Comparison of ENCODE assay signal across 8 mouse cellular contexts in the genomic region with DNA sequence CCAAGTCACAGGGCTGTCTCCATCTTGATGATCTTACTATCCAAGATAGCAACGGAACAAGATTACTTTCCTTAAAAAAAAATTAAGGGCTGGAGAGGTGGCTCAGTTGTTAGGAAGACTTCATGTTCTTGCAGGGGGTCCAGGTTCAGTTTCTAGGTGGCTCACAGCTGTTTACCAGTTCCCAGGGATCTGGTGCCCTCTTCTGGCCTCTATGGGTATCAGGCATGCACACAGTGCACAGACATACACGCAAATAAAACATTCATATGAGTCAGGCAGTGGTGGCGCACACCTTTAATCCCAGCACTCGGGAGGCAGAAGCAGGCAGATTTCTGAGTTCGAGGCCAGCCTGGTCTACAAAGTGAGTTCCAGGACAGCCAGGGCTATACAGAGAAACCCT. TPM values are rescaled to one million over a fixed set of nuclear protein-coding genes. Genes with fewer than 3 reads are reported as not detected.
DNase-seq lines count a peak whose midpoint lies in the region; ATAC-seq lines count a peak whose summit lies in the region.
"Not testable (repeated sequence)": the region's sequence is repeated elsewhere in the genome, so short reads cannot be mapped to it uniquely, and the experiment has no call there.

No protein-coding gene starts in this region.

- not testable (repeated sequence) for H3K9me3 ChIP-seq in forebrain, embryonic 14.5 days (replicated peaks; ENCODE audit: control insufficient read depth, low read length)

- not testable (repeated sequence) for H3K9ac ChIP-seq in forebrain, embryonic 14.5 days (ENCODE audit: low read length)

- not testable (repeated sequence) for H3K4me1 ChIP-seq in forebrain, embryonic 14.5 days (ENCODE audit: control insufficient read depth, insufficient read depth, low read length)

- not testable (repeated sequence) for ATAC-seq in forebrain, embryonic 14.5 days

- H3K4me2 ChIP-seq in forebrain, embryonic 14.5 days (ENCODE audit: low read length) = not testable (repeated sequence)

- H3K4me3 ChIP-seq in forebrain, embryonic 14.5 days (ENCODE audit: low read depth, low read length) = not testable (repeated sequence)

- WGBS in forebrain, embryonic 14.5 days = 53% methylated on average over 4 of the region's 5 CpGs

- H3K36me3 ChIP-seq in forebrain, embryonic 14.5 days (ENCODE audit: control insufficient read depth, insufficient read depth, low read length) = not testable (repeated sequence)

- peak; percentile 5 for DNase-seq in Muller cell, postnatal 12 days (ENCODE audit: inconsistent ontology term)
- peak; percentile 28 for DNase-seq in c-Kit-positive CD71-positive TER-119-positive erythroid progenitor cells, embryonic 14.5 days (ENCODE audit: low spot score)
- peak; percentile 37 for DNase-seq in forebrain, embryonic 14.5 days (ENCODE audit: low spot score)
- peak; percentile 60 for DNase-seq in heart, postnatal 4 days
- DNase-seq in kidney, postnatal 4 days = peak; percentile 67 to 75
- DNase-seq in lung, postnatal 10 days = peak; percentile 71
- peak; percentile 39 for DNase-seq in retina, embryonic 14.5 days (ENCODE audit: low spot score)
- DNase-seq in yolk sac, embryonic 10.5 days (ENCODE audit: low spot score) = peak; percentile 20

- not testable (repeated sequence) for H3K27ac ChIP-seq in forebrain, embryonic 14.5 days (ENCODE audit: low read depth, low read length)

- H3K27me3 ChIP-seq in forebrain, embryonic 14.5 days (replicated peaks; ENCODE audit: control insufficient read depth, insufficient read depth, low read length) = not testable (repeated sequence)

RNA-seq across cellular contexts. Expression of a gene that starts 15.5 kb away (rescaled TPM):
- polyA plus RNA-seq in forebrain, embryonic 14.5 days (2014; fragmentation: Nextera tagmentation; extraction: Ambion mirVana) = 27.6 and 28.9 TPM in 2 replicates
- 10 to 100 TPM; 11.0 to 16.2 TPM for total RNA-seq in heart, postnatal 4 days (2021)

RNA-seq across cellular contexts. Expression of a gene that starts 28.5 kb away (rescaled TPM):
- 43.6 and 48.8 TPM in 2 replicates for polyA plus RNA-seq in forebrain, embryonic 14.5 days (2014; fragmentation: Nextera tagmentation; extraction: Ambion mirVana)
- 10 to 100 TPM; 14.4 to 19.2 TPM for total RNA-seq in heart, postnatal 4 days (2021)

RNA-seq across cellular contexts. Expression of a gene that starts 36.1 kb away (rescaled TPM):
- polyA plus RNA-seq in forebrain, embryonic 14.5 days (2014; fragmentation: Nextera tagmentation; extraction: Ambion mirVana) = 266 and 329 TPM in 2 replicates
- total RNA-seq in heart, postnatal 4 days (2021) = 100 to 1,000 TPM; 218 to 233 TPM

RNA-seq across cellular contexts. Expression of a gene that starts 48.8 kb away (rescaled TPM):
- polyA plus RNA-seq in forebrain, embryonic 14.5 days (2014; fragmentation: Nextera tagmentation; extraction: Ambion mirVana) = 22.6 and 26.9 TPM in 2 replicates
- total RNA-seq in heart, postnatal 4 days (2021) = 10 to 100 TPM; 12.8 to 13.8 TPM

Comparison
In these comparisons a context has a peak if more than half of its experiments do, and no peak if none do; other contexts are left out.
1. DNase-seq: peak in every context shown above with its lines; median percentile 71 in kidney, postnatal 4 days; 71 in lung, postnatal 10 days; 60 in heart, postnatal 4 days; 39 in retina, embryonic 14.5 days; 37 in forebrain, embryonic 14.5 days; 28 in c-Kit-positive CD71-positive TER-119-positive erythroid progenitor cells, embryonic 14.5 days; 20 in yolk sac, embryonic 10.5 days; 5 in Muller cell, postnatal 12 days.